In genomic region chr14:56811701-56812339, GRCm38 (mm10) we compare ENCODE assay signal across 8 mouse cellular contexts. TPM values are rescaled to one million over a fixed set of nuclear protein-coding genes. Genes with fewer than 3 reads are reported as not detected.
DNase-seq lines count a peak whose midpoint lies in the region; ATAC-seq lines count a peak whose summit lies in the region.
"Not testable (repeated sequence)": the region's sequence is repeated elsewhere in the genome, so short reads cannot be mapped to it uniquely, and the experiment has no call there.

Zmym5 (minus strand) TSS chr14:56811716.

- H3K36me3 ChIP-seq in hindbrain, embryonic 13.5 days, result not testable (repeated sequence)

- H3K9me3 ChIP-seq in hindbrain, embryonic 13.5 days, result not testable (repeated sequence)

- H3K4me2 ChIP-seq in hindbrain, embryonic 13.5 days, result peak within 1 kb of the TSS; percentile 67

- H3K27me3 ChIP-seq in hindbrain, embryonic 13.5 days, result not testable (repeated sequence)

- H3K27ac ChIP-seq in hindbrain, embryonic 13.5 days, result peak within 1 kb of the TSS; percentile 95

- ATAC-seq in hindbrain, embryonic 13.5 days (ENCODE audit: low FRiP score), result peak; percentile 98

- H3K9ac ChIP-seq in hindbrain, embryonic 13.5 days, result peak within 1 kb of the TSS; percentile 81

- H3K4me3 ChIP-seq in hindbrain, embryonic 13.5 days, result peak within 1 kb of the TSS; percentile 58

- peak; percentile 83 for DNase-seq in NIH3T3 (ENCODE audit: low read depth)
- DNase-seq in cerebellum, postnatal 14 days, result peak; percentile 85 to 90
- peak; percentile 84 to 92 for DNase-seq in frontal cortex, postnatal 14 days (ENCODE audit: low spot score in 2 of 2)
- DNase-seq in layer of hippocampus, postnatal 36 days, result peak; percentile 89 to 92
- peak; percentile 89 for DNase-seq in lung, postnatal 25 days (ENCODE audit: low spot score)
- DNase-seq in retina, adult 2 months (ENCODE audit: low read depth, low spot score), result peak; percentile 51
- DNase-seq in thymus, postnatal 36 days, result peak; percentile 85 to 93

- peaks cover 29% of the 10 kb centered on the region for H3K4me1 ChIP-seq in hindbrain, embryonic 13.5 days (replicated peaks)

- WGBS in hindbrain, embryonic 13.5 days, result under 1% methylated on average over 35 of the region's 72 CpGs

RNA-seq across cellular contexts. Expression of gene Zmym5, which starts in this region (rescaled TPM):
- 33.7 and 36.3 TPM in 2 replicates for polyA plus RNA-seq in hindbrain, embryonic 13.5 days (2015; fragmentation: Nextera tagmentation; extraction: Ambion mirVana)
- total RNA-seq in layer of hippocampus, postnatal 36 days (2021), result 10 to 100 TPM; 29.3 to 31.8 TPM

Comparison
In these comparisons a context has a peak if more than half of its experiments do, and no peak if none do; other contexts are left out.
1. Peak in every context shown above with its lines: DNase-seq, ATAC-seq, H3K4me3 ChIP-seq and H3K27ac ChIP-seq.